Mouse (Mus musculus): ENCODE measurements around the gene Pfas.

DNA sequence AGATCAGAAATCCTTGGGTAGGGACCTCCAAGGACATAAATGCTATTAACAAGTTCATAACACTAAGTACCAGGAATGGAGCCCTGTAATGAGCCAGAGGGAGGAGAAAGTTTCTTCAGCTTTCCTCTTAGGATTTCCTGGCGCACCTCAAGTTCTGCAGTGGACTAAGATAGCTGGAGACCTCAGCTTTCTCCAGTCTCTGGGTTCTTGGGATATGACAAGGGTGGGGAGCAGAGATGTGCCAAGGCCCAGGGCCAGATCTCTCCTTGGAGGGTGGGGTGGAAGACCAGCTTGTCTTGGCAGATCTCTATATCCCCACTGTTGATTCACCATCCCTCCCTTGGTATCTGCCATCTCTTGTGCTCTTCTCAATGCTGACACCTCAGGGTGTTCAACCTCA lies 32.7 kb downstream of the Pfas start:
- no peak for TF ChIP-seq BHLHE40 (IDR thresholded peaks at IDR 0.05; ENCODE audit: borderline replicate concordance, low read depth, low read length)
- no peak for TF ChIP-seq EP300 (IDR thresholded peaks at IDR 0.05; ENCODE audit: low read depth in 1 of 2, low read length in 2 of 2)
- no peak for TF ChIP-seq POLR2A (IDR thresholded peaks at IDR 0.05; ENCODE audit: control insufficient read depth in 1 of 2, insufficient read depth in 1 of 2, low read depth in 1 of 2, low read length in 2 of 2, poor library complexity in 1 of 2)
- TF ChIP-seq MEF2A (IDR thresholded peaks at IDR 0.05; ENCODE audit: extremely low read depth, insufficient replicate concordance, low read depth, low read length, poor library complexity, severe bottlenecking), result no peak
- no peak for TF ChIP-seq TBP (IDR thresholded peaks at IDR 0.05; ENCODE audit: low read depth, low read length)
- no peak for TF ChIP-seq ZKSCAN1 (IDR thresholded peaks at IDR 0.05; ENCODE audit: low read depth, low read length)
- no peak for TF ChIP-seq GATA1 (IDR thresholded peaks at IDR 0.05; ENCODE audit: low read depth, low read length)
- TF ChIP-seq CTCF (IDR thresholded peaks at IDR 0.05 in 2 of 3, conservative IDR thresholded peaks at IDR 0.05 in 1 of 3; ENCODE audit: control insufficient read depth in 1 of 3, insufficient read depth in 1 of 3, low read depth in 2 of 3, low read length in 3 of 3, poor library complexity in 1 of 3, severe bottlenecking in 1 of 3), result no peak
- TF ChIP-seq POLR2AphosphoS5 (IDR thresholded peaks at IDR 0.05; ENCODE audit: borderline replicate concordance, low read depth, low read length), result no peak
- no peak for TF ChIP-seq ETS1 (IDR thresholded peaks at IDR 0.05; ENCODE audit: low read depth, low read length)
- TF ChIP-seq ZC3H11A (IDR thresholded peaks at IDR 0.05; ENCODE audit: low read depth, low read length), result no peak
- TF ChIP-seq SIN3A (IDR thresholded peaks at IDR 0.05; ENCODE audit: low read length), result no peak

Data from MEL (cell line).